8 mouse cellular contexts compared by ENCODE assay signal in the genomic region with DNA sequence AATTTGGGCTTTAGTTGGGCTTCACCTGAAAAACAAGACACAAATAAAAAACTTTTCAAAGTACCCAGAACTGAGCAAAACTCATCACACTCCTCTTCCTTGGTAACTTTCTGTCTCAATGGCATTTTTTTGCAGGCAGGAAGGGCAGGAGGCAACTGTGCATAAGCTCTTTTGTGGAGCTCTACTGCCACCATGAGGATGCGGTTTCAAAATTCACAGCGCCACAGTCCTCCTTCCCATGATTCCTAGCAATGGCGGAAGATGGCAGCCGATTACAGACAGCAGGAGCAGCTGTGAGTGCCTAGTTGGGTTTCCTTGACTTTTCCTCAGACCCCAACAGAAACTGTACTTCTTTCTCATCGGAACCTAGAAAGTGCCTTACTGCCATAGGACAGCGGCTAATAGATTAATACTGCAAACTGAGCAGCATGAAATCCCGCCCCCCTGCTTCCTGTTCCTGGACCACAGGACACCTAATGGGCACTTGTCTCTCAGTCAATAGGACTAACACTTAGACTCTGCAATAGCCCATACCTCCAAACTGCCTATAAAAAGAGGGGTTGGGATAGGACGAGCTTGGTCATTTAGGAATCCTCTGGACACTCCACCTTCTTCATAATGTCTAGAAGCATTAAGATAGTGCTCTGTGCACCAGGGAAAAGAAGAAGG.
DNase-seq lines count a peak whose midpoint lies in the region; ATAC-seq and TF ChIP-seq lines count a peak whose summit lies in the region.

No protein-coding gene starts in this region.

- 0 out of 2 replicates have a peak, but pooled peaks have one; percentile 4 for TF ChIP-seq CTCF in E14TG2a.4 (conservative IDR thresholded peaks at IDR 0.05; ENCODE audit: low read length)
- TF ChIP-seq CTCF in lung, postnatal 0 days (IDR thresholded peaks at IDR 0.05), result peak; percentile 65

- H3K4me1 ChIP-seq in erythroblast, embryonic 14.5 days (ENCODE audit: control insufficient read depth), result no peaks in the 10 kb centered on the region
- H3K4me1 ChIP-seq in E14TG2a.4 (replicated peaks; ENCODE audit: low read depth, low read length), result peaks cover 10% of the 10 kb centered on the region; the same call in 1 of the 2 replicates
- no peaks in the 10 kb centered on the region for H3K4me1 ChIP-seq in embryonic facial prominence, embryonic 13.5 days
- no peaks in the 10 kb centered on the region for H3K4me1 ChIP-seq in hindbrain, embryonic 13.5 days (replicated peaks)
- H3K4me1 ChIP-seq in lung, postnatal 0 days (ENCODE audit: insufficient read depth, low read depth, low read length), result no peaks in the 10 kb centered on the region
- H3K4me1 ChIP-seq in stomach, embryonic 16.5 days (ENCODE audit: control insufficient read depth, insufficient read depth, low read length), result no peaks in the 10 kb centered on the region

- no peak overlapping the region for H3K27ac ChIP-seq in embryonic facial prominence, embryonic 13.5 days
- no peak overlapping the region; the same call in 1 of the 2 replicates for H3K27ac ChIP-seq in hindbrain, embryonic 13.5 days
- no peak overlapping the region for H3K27ac ChIP-seq in lung, postnatal 0 days (ENCODE audit: low read length)
- peak overlapping the region; percentile 33; the same call in 1 of the 2 replicates for H3K27ac ChIP-seq in stomach, embryonic 16.5 days (ENCODE audit: low read length)

- no peaks in the 10 kb centered on the region; the same call in 1 of the 2 replicates for H3K36me3 ChIP-seq in erythroblast, embryonic 14.5 days (ENCODE audit: control insufficient read depth)
- peaks cover 87% of the 10 kb centered on the region for H3K36me3 ChIP-seq in E14TG2a.4 (ENCODE audit: insufficient read depth, low read length)
- H3K36me3 ChIP-seq in embryonic facial prominence, embryonic 13.5 days, result peaks cover 22% of the 10 kb centered on the region; the same call in 1 of the 2 replicates
- peaks cover 25% of the 10 kb centered on the region for H3K36me3 ChIP-seq in hindbrain, embryonic 13.5 days
- H3K36me3 ChIP-seq in lung, postnatal 0 days (ENCODE audit: insufficient read depth, low read length), result no peaks in the 10 kb centered on the region
- H3K36me3 ChIP-seq in stomach, embryonic 16.5 days (ENCODE audit: control insufficient read depth, insufficient read depth, low read length), result no peaks in the 10 kb centered on the region

- no peak for ATAC-seq in erythroblast, adult 5-6 weeks (replicated peaks; ENCODE audit: low FRiP score, poor library complexity, severe bottlenecking)
- no peak for ATAC-seq in embryonic facial prominence, embryonic 13.5 days (ENCODE audit: insufficient number of reproducible peaks, insufficient read depth, low FRiP score, low TSS enrichment, low read depth)
- no peak for ATAC-seq in hindbrain, embryonic 13.5 days (ENCODE audit: low FRiP score)
- peak; percentile 70 for ATAC-seq in lung, postnatal 0 days
- ATAC-seq in stomach, embryonic 16.5 days (ENCODE audit: insufficient read depth, low FRiP score), result no peak

- peak overlapping the region; percentile 28 for H3K4me2 ChIP-seq in embryonic facial prominence, embryonic 13.5 days
- peak overlapping the region; percentile 21 for H3K4me2 ChIP-seq in hindbrain, embryonic 13.5 days
- H3K4me2 ChIP-seq in lung, postnatal 0 days (replicated peaks; ENCODE audit: low read depth, low read length), result peak overlapping the region; percentile 27; the same call in 1 of the 2 replicates
- peak overlapping the region; percentile 36; the same call in 1 of the 2 replicates for H3K4me2 ChIP-seq in stomach, embryonic 16.5 days (ENCODE audit: low read depth, low read length)

- no peaks in the 10 kb centered on the region for H3K27me3 ChIP-seq in erythroblast, embryonic 14.5 days (ENCODE audit: control insufficient read depth)
- H3K27me3 ChIP-seq in E14TG2a.4 (ENCODE audit: insufficient read depth, low read length), result no peaks in the 10 kb centered on the region
- no peaks in the 10 kb centered on the region for H3K27me3 ChIP-seq in embryonic facial prominence, embryonic 13.5 days
- no peaks in the 10 kb centered on the region for H3K27me3 ChIP-seq in hindbrain, embryonic 13.5 days
- H3K27me3 ChIP-seq in lung, postnatal 0 days (replicated peaks; ENCODE audit: insufficient read depth, low read length), result no peaks in the 10 kb centered on the region
- H3K27me3 ChIP-seq in stomach, embryonic 16.5 days (ENCODE audit: control insufficient read depth, insufficient read depth, low read length), result no peaks in the 10 kb centered on the region

- H3K9me3 ChIP-seq in erythroblast, embryonic 14.5 days (ENCODE audit: control insufficient read depth, low read length), result no peaks in the 10 kb centered on the region
- no peaks in the 10 kb centered on the region for H3K9me3 ChIP-seq in E14TG2a.4 (ENCODE audit: low read length)
- H3K9me3 ChIP-seq in embryonic facial prominence, embryonic 13.5 days, result no peaks in the 10 kb centered on the region
- H3K9me3 ChIP-seq in hindbrain, embryonic 13.5 days, result no peaks in the 10 kb centered on the region
- H3K9me3 ChIP-seq in lung, postnatal 0 days (ENCODE audit: low read length), result no peaks in the 10 kb centered on the region
- H3K9me3 ChIP-seq in stomach, embryonic 16.5 days (replicated peaks; ENCODE audit: control insufficient read depth, low read length), result no peaks in the 10 kb centered on the region

- TF ChIP-seq EP300 in lung, postnatal 0 days (IDR thresholded peaks at IDR 0.05), result no peak

- WGBS in embryonic facial prominence, embryonic 13.5 days, result 68% methylated on average over 8 of the region's 8 CpGs
- 72% methylated on average over 8 of the region's 8 CpGs for WGBS in hindbrain, embryonic 13.5 days
- WGBS in lung, postnatal 0 days, result 76% methylated on average over 8 of the region's 8 CpGs
- WGBS in stomach, embryonic 16.5 days, result 72% methylated on average over 8 of the region's 8 CpGs

- H3K4me3 ChIP-seq in erythroblast, embryonic 14.5 days (replicated peaks), result peak overlapping the region; percentile 48
- peak overlapping the region; percentile 37; the same call in 1 of the 2 replicates for H3K4me3 ChIP-seq in E14TG2a.4 (replicated peaks; ENCODE audit: low read length)
- H3K4me3 ChIP-seq in embryonic facial prominence, embryonic 13.5 days, result peak overlapping the region; percentile 13; the same call in 1 of the 2 replicates
- peak overlapping the region; percentile 18; the same call in 1 of the 2 replicates for H3K4me3 ChIP-seq in hindbrain, embryonic 13.5 days
- no peak overlapping the region; the same call in 1 of the 2 replicates for H3K4me3 ChIP-seq in lung, postnatal 0 days (ENCODE audit: low read depth, low read length)
- peak overlapping the region; percentile 35 for H3K4me3 ChIP-seq in stomach, embryonic 16.5 days (replicated peaks; ENCODE audit: low read length)

- peak; percentile 62 for DNase-seq in lung, postnatal 0 days (ENCODE audit: low spot score)
- no peak for DNase-seq in urinary bladder, postnatal 14 days (ENCODE audit: low spot score)

- no peak overlapping the region for H3K9ac ChIP-seq in embryonic facial prominence, embryonic 13.5 days
- no peak overlapping the region for H3K9ac ChIP-seq in hindbrain, embryonic 13.5 days
- no peak overlapping the region for H3K9ac ChIP-seq in lung, postnatal 0 days (replicated peaks; ENCODE audit: low read depth)
- no peak overlapping the region for H3K9ac ChIP-seq in stomach, embryonic 16.5 days (ENCODE audit: low read length)
